Mouse (Mus musculus): ENCODE results near the gene Mrpl24. TPM values are rescaled to one million over a fixed set of nuclear protein-coding genes. Genes with fewer than 3 reads are reported as not detected.

Gene Mrpl24
- polyA plus RNA-seq, 1 experiment from 2014 or later: 48.6 TPM

DNA sequence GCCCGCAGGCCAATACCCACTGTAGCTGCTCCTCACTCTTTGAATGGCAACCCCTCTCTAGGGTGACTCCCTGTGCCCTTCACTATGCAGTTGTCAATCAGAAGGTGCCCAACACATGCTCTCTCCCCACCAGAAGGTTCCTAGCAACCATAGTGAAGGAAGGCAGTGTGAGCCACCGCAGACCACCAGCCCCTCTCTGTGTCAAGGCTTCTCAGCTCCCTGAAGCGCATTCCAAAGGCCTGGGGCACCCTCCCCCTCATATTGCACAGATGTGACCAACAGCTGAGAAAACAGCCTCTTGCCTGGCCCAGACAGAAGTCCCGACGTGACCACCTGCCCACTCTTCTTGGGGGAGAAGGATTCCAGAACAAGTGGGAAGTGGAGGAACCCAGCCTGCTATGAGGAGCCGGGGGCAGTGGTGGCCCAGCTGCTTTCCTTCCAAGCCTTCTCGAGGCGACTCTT is 52.9 kb downstream of the Mrpl24 start:
- peak; percentile 37 for ATAC-seq (ENCODE audit: low FRiP score, low read depth)
- Histone ChIP-seq H3K36me3 (no peaks in the 10 kb centered on the region), H3K27me3 (no peaks in the 10 kb centered on the region), H3K4me3 (peak overlapping the region; percentile 57), H3K9me3 (no peaks in the 10 kb centered on the region), H3K4me2 (peak overlapping the region; percentile 88), H3K4me1 (replicated peaks) (peaks cover 48% of the 10 kb centered on the region), H3K9ac (peak overlapping the region; percentile 59), H3K27ac (replicated peaks) (peak overlapping the region; percentile 67)
- WGBS: 8% methylated on average over 8 of the region's 8 CpGs

DNA sequence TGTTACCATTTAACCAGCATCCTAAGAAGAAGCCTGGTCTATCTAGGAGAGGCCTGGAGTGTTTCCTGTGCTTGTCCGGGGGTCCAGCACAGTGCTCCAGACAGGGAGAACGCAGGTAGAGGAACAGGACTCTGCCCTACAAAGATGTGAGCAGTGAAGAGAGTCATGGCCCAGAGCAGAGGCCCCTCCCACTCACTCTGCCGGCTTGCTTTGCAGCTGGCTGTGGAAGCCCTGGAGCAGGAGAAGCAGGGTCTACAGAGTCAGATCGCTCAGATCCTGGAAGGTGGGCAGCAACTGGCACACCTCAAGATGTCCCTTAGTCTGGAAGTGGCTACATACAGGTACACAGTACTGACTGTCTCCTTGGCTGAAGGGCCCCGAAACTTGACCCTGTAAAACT is 53.5 kb downstream of the Mrpl24 start:
- no peaks in the 10 kb centered on the region for H3K36me3 ChIP-seq
- WGBS: 13% methylated on average over 5 of the region's 5 CpGs
- no peaks in the 10 kb centered on the region for H3K9me3 ChIP-seq
- peak overlapping the region; percentile 88 for H3K4me2 ChIP-seq
- H3K9ac ChIP-seq: peak overlapping the region; percentile 59
- ATAC-seq (ENCODE audit: low FRiP score, low read depth): no peak
- peak overlapping the region; percentile 67 for H3K27ac ChIP-seq (replicated peaks)
- peaks cover 48% of the 10 kb centered on the region for H3K4me1 ChIP-seq (replicated peaks)
- H3K4me3 ChIP-seq: peak overlapping the region; percentile 57
- H3K27me3 ChIP-seq: no peaks in the 10 kb centered on the region

Other genes starting within 250 kb of the Mrpl24 start
- gene Lrrc71, start 170.9 kb upstream of the Mrpl24 start, polyA plus RNA-seq (2015; fragmentation: Nextera tagmentation; extraction: Ambion mirVana): 0.39 and 0.49 TPM in 2 replicates
- 6.6 and 17.2 TPM in 2 replicates for gene Ntrk1, start 124.3 kb upstream of the Mrpl24 start, polyA plus RNA-seq (2015; fragmentation: Nextera tagmentation; extraction: Ambion mirVana)
- gene Insrr, start 122.6 kb upstream of the Mrpl24 start, polyA plus RNA-seq (2015; fragmentation: Nextera tagmentation; extraction: Ambion mirVana): 0.67 and 1.2 TPM in 2 replicates
- 10.3 and 10.9 TPM in 2 replicates for gene Pear1, start 95.2 kb upstream of the Mrpl24 start, polyA plus RNA-seq (2015; fragmentation: Nextera tagmentation; extraction: Ambion mirVana)
- gene Sh2d2a, start 72.8 kb upstream of the Mrpl24 start, polyA plus RNA-seq (2015; fragmentation: Nextera tagmentation; extraction: Ambion mirVana): 0.05 TPM in 1 of 2 replicates, not detected in the other
- gene Prcc, start 33.9 kb upstream of the Mrpl24 start, polyA plus RNA-seq (2015; fragmentation: Nextera tagmentation; extraction: Ambion mirVana): 15.6 and 18.5 TPM in 2 replicates
- gene Hdgf, start 13.2 kb upstream of the Mrpl24 start, polyA plus RNA-seq (2015; fragmentation: Nextera tagmentation; extraction: Ambion mirVana): 170 and 183 TPM in 2 replicates
- gene Isg20l2, start 10.8 kb downstream of the Mrpl24 start, polyA plus RNA-seq (2015; fragmentation: Nextera tagmentation; extraction: Ambion mirVana): 30.7 and 33.3 TPM in 2 replicates
- 20.1 and 20.3 TPM in 2 replicates for gene Rrnad1, start 11.2 kb downstream of the Mrpl24 start, polyA plus RNA-seq (2015; fragmentation: Nextera tagmentation; extraction: Ambion mirVana)
- 50.7 and 74.7 TPM in 2 replicates for gene Crabp2, start 29.2 kb downstream of the Mrpl24 start, polyA plus RNA-seq (2015; fragmentation: Nextera tagmentation; extraction: Ambion mirVana)
- 31.8 and 42.1 TPM in 2 replicates for gene Nes, start 51.6 kb downstream of the Mrpl24 start, polyA plus RNA-seq (2015; fragmentation: Nextera tagmentation; extraction: Ambion mirVana)
- 107 and 112 TPM in 2 replicates for gene Bcan, start 80.7 kb downstream of the Mrpl24 start, polyA plus RNA-seq (2015; fragmentation: Nextera tagmentation; extraction: Ambion mirVana)
- gene Hapln2, start 108.1 kb downstream of the Mrpl24 start, polyA plus RNA-seq (2015; fragmentation: Nextera tagmentation; extraction: Ambion mirVana): 0.87 and 0.95 TPM in 2 replicates
- gene Gpatch4, start 123.6 kb downstream of the Mrpl24 start, polyA plus RNA-seq (2015; fragmentation: Nextera tagmentation; extraction: Ambion mirVana): 36.0 and 36.5 TPM in 2 replicates
- gene Naxe, start 139.0 kb downstream of the Mrpl24 start, polyA plus RNA-seq (2015; fragmentation: Nextera tagmentation; extraction: Ambion mirVana): 153 and 158 TPM in 2 replicates
- gene Ttc24, start 158.8 kb downstream of the Mrpl24 start, polyA plus RNA-seq (2015; fragmentation: Nextera tagmentation; extraction: Ambion mirVana): not detected in 2 replicates
- gene Iqgap3, start 162.5 kb downstream of the Mrpl24 start, polyA plus RNA-seq (2015; fragmentation: Nextera tagmentation; extraction: Ambion mirVana): 3.4 and 4.4 TPM in 2 replicates
- 19.2 and 23.9 TPM in 2 replicates for gene Mef2d, start 222.9 kb downstream of the Mrpl24 start, polyA plus RNA-seq (2015; fragmentation: Nextera tagmentation; extraction: Ambion mirVana)